Mouse (Mus musculus) hindbrain, embryonic 15.5 days (tissue): ENCODE data around the gene Junb. TPM values are rescaled to one million over a fixed set of nuclear protein-coding genes. Genes with fewer than 3 reads are reported as not detected.
A peak's percentile ranks its signal among the peaks of the same experiment; 100 is the strongest.

Experiments used
- ATAC-seq: fragments of 200-750 bp; cut with Nextera tagmentation; 2 replicates; pipeline ENCODE4 v1.8.0; 2017; ENCODE audit warnings: low read depth, moderate number of reproducible peaks, moderate TSS enrichment; ENCODE audit not compliant: low FRiP score
- H3K27ac ChIP-seq: fragments of 300-500 bp; sonication (generic); replicated peaks from 2 replicates; pipeline ENCODE4 v1.5.1; 2015; ENCODE audit warnings: mild to moderate bottlenecking, inconsistent platforms
- H3K27me3 ChIP-seq: fragments of 300-500 bp; sonication (generic); 2 replicates; pipeline ENCODE4 v1.6.1; 2015; ENCODE audit warnings: control low read depth, inconsistent platforms
- H3K36me3 ChIP-seq: fragments of 300-500 bp; sonication (generic); 2 replicates; pipeline ENCODE4 v1.6.1; 2015; ENCODE audit warnings: control low read depth, inconsistent platforms
- H3K4me1 ChIP-seq: fragments of 300-500 bp; sonication (generic); replicated peaks from 2 replicates; pipeline ENCODE4 v1.6.1; 2015; ENCODE audit warnings: control low read depth, inconsistent platforms
- H3K4me2 ChIP-seq: fragments of 300-500 bp; sonication (generic); 2 replicates; pipeline ENCODE4 v1.6.1; 2015; ENCODE audit warnings: moderate library complexity, mild to moderate bottlenecking, inconsistent platforms
- H3K4me3 ChIP-seq: fragments of 300-500 bp; sonication (generic); 2 replicates; pipeline ENCODE4 v1.5.1; 2015; ENCODE audit warnings: mild to moderate bottlenecking, inconsistent platforms
- H3K9ac ChIP-seq: fragments of 300-500 bp; sonication (generic); 2 replicates; pipeline ENCODE4 v1.6.1; 2015; ENCODE audit warnings: inconsistent platforms
- H3K9me3 ChIP-seq: fragments of 300-500 bp; sonication (generic); 2 replicates; pipeline ENCODE4 v1.6.1; 2016; ENCODE audit warnings: control low read depth, inconsistent platforms
- WGBS: fragments of 180-500 bp; shearing (Covaris S2); methylation state at CpG from one replicate; pipeline ENCODE4 v1.1.7; 2015; 5-methylcytosine and 5-hydroxymethylcytosine counted together
- polyA plus RNA-seq: library from polyadenylated mRNA; unstranded; fragments of >200 nt; fragmentation: Nextera tagmentation; extraction: Ambion mirVana; gene quantifications from 2 replicates; pipeline ENCODE4 v1.2.1, GENCODE M21; 2015

The Junb gene
- polyA plus RNA-seq, 1 experiment from 2014 or later = 6.8 TPM

GRCm38 (mm10) chr8:84976763-84977434, 1.6 kb downstream of the Junb start:
- H3K9ac ChIP-seq = peak overlapping the region; percentile 45
- peaks cover 26% of the 10 kb centered on the region for H3K36me3 ChIP-seq
- no peaks in the 10 kb centered on the region for H3K27me3 ChIP-seq
- no peaks in the 10 kb centered on the region for H3K9me3 ChIP-seq
- H3K4me1 ChIP-seq = peaks cover 73% of the 10 kb centered on the region
- H3K27ac ChIP-seq = peak overlapping the region; percentile 56
- H3K4me2 ChIP-seq = peak overlapping the region; percentile 82
- 1% methylated on average over 24 of the region's 25 CpGs for WGBS
- H3K4me3 ChIP-seq = peak overlapping the region; percentile 44
- no peak for ATAC-seq

- Histone ChIP-seq H3K27me3 (no peaks in the 10 kb centered on the region), H3K27ac (peak overlapping the region; percentile 56), H3K9ac (peak overlapping the region; percentile 45), H3K4me3 (peak overlapping the region; percentile 44), H3K9me3 (no peaks in the 10 kb centered on the region), H3K36me3 (peaks cover 33% of the 10 kb centered on the region), H3K4me2 (peak overlapping the region; percentile 82), H3K4me1 (peaks cover 72% of the 10 kb centered on the region)
- ATAC-seq = peak; percentile 75
- WGBS = 1% methylated on average over 61 of the region's 61 CpGs
Measured at GRCm38 (mm10) chr8:84976031-84976762, 2.3 kb downstream of the Junb start.

- peaks cover 34% of the 10 kb centered on the region for H3K36me3 ChIP-seq
- no peaks in the 10 kb centered on the region for H3K27me3 ChIP-seq
- H3K4me3 ChIP-seq = peak overlapping the region; percentile 44; the same call in 1 of the 2 replicates
- H3K9ac ChIP-seq = no peak overlapping the region
- H3K9me3 ChIP-seq = no peaks in the 10 kb centered on the region
- 37% methylated on average over 7 of the region's 7 CpGs for WGBS
- peaks cover 72% of the 10 kb centered on the region for H3K4me1 ChIP-seq
- H3K4me2 ChIP-seq = peak overlapping the region; percentile 82
- no peak for ATAC-seq
- no peak overlapping the region for H3K27ac ChIP-seq
Measured at GRCm38 (mm10) chr8:84975434-84975833, 3.1 kb downstream of the Junb start.

GRCm38 (mm10) chr8:84974543-84975142, 3.9 kb downstream of the Junb start:
- H3K27ac ChIP-seq = no peak overlapping the region
- WGBS = 83% methylated on average over 8 of the region's 8 CpGs
- H3K9ac ChIP-seq = no peak overlapping the region
- no peak for ATAC-seq
- no peak overlapping the region for H3K4me3 ChIP-seq
- H3K9me3 ChIP-seq = no peaks in the 10 kb centered on the region
- peaks cover 34% of the 10 kb centered on the region for H3K36me3 ChIP-seq
- no peaks in the 10 kb centered on the region for H3K27me3 ChIP-seq
- no peak overlapping the region for H3K4me2 ChIP-seq
- H3K4me1 ChIP-seq = peaks cover 65% of the 10 kb centered on the region

- 60% methylated on average over 4 of the region's 4 CpGs for WGBS
- no peak for ATAC-seq
- Histone ChIP-seq H3K4me1 (peaks cover 59% of the 10 kb centered on the region), H3K4me2 (no peak overlapping the region), H3K27me3 (no peaks in the 10 kb centered on the region), H3K4me3 (no peak overlapping the region), H3K9me3 (no peaks in the 10 kb centered on the region), H3K36me3 (peaks cover 34% of the 10 kb centered on the region), H3K9ac (no peak overlapping the region), H3K27ac (no peak overlapping the region)
Measured at GRCm38 (mm10) chr8:84973803-84974542, 4.5 kb downstream of the Junb start.

- no peak for ATAC-seq
- Histone ChIP-seq H3K27ac (no peak overlapping the region), H3K4me3 (no peak overlapping the region), H3K4me2 (no peak overlapping the region), H3K9me3 (no peaks in the 10 kb centered on the region), H3K27me3 (no peaks in the 10 kb centered on the region), H3K9ac (no peak overlapping the region), H3K4me1 (peaks cover 59% of the 10 kb centered on the region), H3K36me3 (peaks cover 34% of the 10 kb centered on the region)
- WGBS = 86% methylated on average over 1 of the region's 1 CpGs
Measured at GRCm38 (mm10) chr8:84973079-84973478, 5.4 kb downstream of the Junb start.

- 66% methylated on average over 5 of the region's 5 CpGs for WGBS
- H3K9me3 ChIP-seq = no peaks in the 10 kb centered on the region
- no peak for ATAC-seq
- H3K27me3 ChIP-seq = no peaks in the 10 kb centered on the region
- peak overlapping the region; percentile 82 for H3K9ac ChIP-seq
- H3K27ac ChIP-seq = no peak overlapping the region
- H3K4me2 ChIP-seq = peak overlapping the region; percentile 72
- peaks cover 34% of the 10 kb centered on the region for H3K36me3 ChIP-seq
- H3K4me1 ChIP-seq = peaks cover 52% of the 10 kb centered on the region
- peak overlapping the region; percentile 69 for H3K4me3 ChIP-seq
Measured at GRCm38 (mm10) chr8:84970913-84971312, 7.6 kb downstream of the Junb start.

- Histone ChIP-seq H3K4me1 (peaks cover 49% of the 10 kb centered on the region), H3K9ac (peak overlapping the region; percentile 82)
- 6% methylated on average over 21 of the region's 21 CpGs for WGBS
Measured at GRCm38 (mm10) chr8:84970135-84970790, 8.3 kb downstream of the Junb start.

GRCm38 (mm10) chr8:84969241-84970134, 9.0 kb downstream of the Junb start, which contains the start of the genes Gm49661, Prdx2 and Rnaseh2a:
Gene Gm49661 (minus strand): TSS chr8:84969433.
Gene Prdx2 (plus strand): TSS chr8:84969587.
Gene Rnaseh2a (minus strand): TSS chr8:84969767.
- H3K4me1 ChIP-seq = peaks cover 47% of the 10 kb centered on the region
- no peaks in the 10 kb centered on the region for H3K27me3 ChIP-seq
- peak within 1 kb of the TSS; percentile 90 for H3K27ac ChIP-seq
- ATAC-seq = peak; percentile 76
- WGBS = under 1% methylated on average over 56 of the region's 56 CpGs
- H3K36me3 ChIP-seq = peaks cover 25% of the 10 kb centered on the region
- H3K9me3 ChIP-seq = no peaks in the 10 kb centered on the region
- H3K9ac ChIP-seq = peak within 1 kb of the TSS; percentile 82
- peak within 1 kb of the TSS; percentile 69 for H3K4me3 ChIP-seq
- peak within 1 kb of the TSS; percentile 72 for H3K4me2 ChIP-seq

More at GRCm38 (mm10) chr8:84970135-84970790, 8.3 kb downstream of the Junb start:
- peak overlapping the region; percentile 90 for H3K27ac ChIP-seq
- H3K4me3 ChIP-seq = peak overlapping the region; percentile 69
- no peak for ATAC-seq
- H3K36me3 ChIP-seq = peaks cover 33% of the 10 kb centered on the region
- H3K27me3 ChIP-seq = no peaks in the 10 kb centered on the region
- H3K9me3 ChIP-seq = no peaks in the 10 kb centered on the region
- H3K4me2 ChIP-seq = peak overlapping the region; percentile 72

GRCm38 (mm10) chr8:84968650-84969049, 9.9 kb downstream of the Junb start:
- H3K4me2 ChIP-seq = peak overlapping the region; percentile 72
- H3K9me3 ChIP-seq = no peaks in the 10 kb centered on the region
- H3K4me1 ChIP-seq = peaks cover 45% of the 10 kb centered on the region
- ATAC-seq = no peak
- peak overlapping the region; percentile 90 for H3K27ac ChIP-seq
- no peaks in the 10 kb centered on the region for H3K27me3 ChIP-seq
- H3K9ac ChIP-seq = peak overlapping the region; percentile 82
- peaks cover 21% of the 10 kb centered on the region for H3K36me3 ChIP-seq
- H3K4me3 ChIP-seq = peak overlapping the region; percentile 69
- 22% methylated on average over 2 of the region's 2 CpGs for WGBS
